Mouse (Mus musculus): Measurements from ENCODE around the gene Bahcc1. TPM values are rescaled to one million over a fixed set of nuclear protein-coding genes. Genes with fewer than 3 reads are reported as not detected.

Bahcc1 gene
- polyA plus RNA-seq, 2 experiments = 0.75 to 1.6 TPM

- Histone ChIP-seq H3K27ac (no peak overlapping the region), H3K4me2 (ENCODE audit: low read depth) (no peak overlapping the region), H3K4me1 (replicated peaks; ENCODE audit: control insufficient read depth in 2 of 2, insufficient read depth in 2 of 2, low read length in 1 of 2) (0 out of 4 replicates have a peak, but pooled peaks cover 0 to 4% of the 10 kb centered on the region in 2 experiments), H3K9me3 (ENCODE audit: control insufficient read depth, low read length) (no peaks in the 10 kb centered on the region), H3K4me3 (ENCODE audit: insufficient read depth in 1 of 2, low read depth in 2 of 2, low read length in 2 of 2) (no peak overlapping the region), H3K9ac (replicated peaks) (no peak overlapping the region), H3K36me3 (replicated peaks; ENCODE audit: control insufficient read depth, insufficient read depth, low read depth) (no peaks in the 10 kb centered on the region), H3K27me3 (ENCODE audit: control insufficient read depth, insufficient read depth, low read length) (no peaks in the 10 kb centered on the region)
- DNase-seq (ENCODE audit: low read depth in 3 of 3, low spot score in 3 of 3) (no peak), ATAC-seq (ENCODE audit: insufficient read depth) (no peak)
- TF ChIP-seq CTCF (IDR thresholded peaks at IDR 0.05; ENCODE audit: low read depth) = no peak
- TF ChIP-seq EP300 (IDR thresholded peaks at IDR 0.05; ENCODE audit: low read depth) = no peak
- 56% methylated on average over 12 of the region's 12 CpGs for WGBS (ENCODE audit: insufficient replicate concordance)
These were observed 20.3 kb downstream of the Bahcc1 start for GRCm38 (mm10) chr11:120252843-120253645.

GRCm38 (mm10) chr11:120253646-120254315, 21.0 kb downstream of the Bahcc1 start:
- no peak for ATAC-seq (ENCODE audit: insufficient read depth)
- H3K36me3 ChIP-seq (replicated peaks; ENCODE audit: control insufficient read depth, insufficient read depth, low read depth) = no peaks in the 10 kb centered on the region
- H3K4me3 ChIP-seq (ENCODE audit: insufficient read depth in 1 of 2, low read depth in 2 of 2, low read length in 2 of 2) = no peak overlapping the region
- TF ChIP-seq CTCF (IDR thresholded peaks at IDR 0.05; ENCODE audit: low read depth) = no peak
- DNase-seq (ENCODE audit: low read depth in 3 of 3, low spot score in 3 of 3) = no peak
- no peaks in the 10 kb centered on the region for H3K9me3 ChIP-seq (ENCODE audit: control insufficient read depth, low read length)
- 57% methylated on average over 13 of the region's 13 CpGs for WGBS (ENCODE audit: insufficient replicate concordance)
- H3K27me3 ChIP-seq (ENCODE audit: control insufficient read depth, insufficient read depth, low read length) = no peaks in the 10 kb centered on the region
- no peak overlapping the region for H3K27ac ChIP-seq
- H3K4me1 ChIP-seq (replicated peaks; ENCODE audit: control insufficient read depth in 2 of 2, insufficient read depth in 2 of 2, low read length in 1 of 2) = 0 out of 4 replicates have a peak, but pooled peaks cover 0 to 4% of the 10 kb centered on the region in 2 experiments
- no peak overlapping the region for H3K4me2 ChIP-seq (ENCODE audit: low read depth)
- H3K9ac ChIP-seq (replicated peaks) = no peak overlapping the region

GRCm38 (mm10) chr11:120254420-120254819, 21.7 kb downstream of the Bahcc1 start:
- Histone ChIP-seq H3K4me1 (replicated peaks; ENCODE audit: control insufficient read depth in 2 of 2, insufficient read depth in 2 of 2, low read length in 1 of 2) (0 out of 4 replicates have a peak, but pooled peaks cover 0 to 4% of the 10 kb centered on the region in 2 experiments), H3K9me3 (ENCODE audit: control insufficient read depth, low read length) (no peaks in the 10 kb centered on the region), H3K9ac (replicated peaks) (no peak overlapping the region), H3K27ac (no peak overlapping the region), H3K36me3 (replicated peaks; ENCODE audit: control insufficient read depth, insufficient read depth, low read depth) (no peaks in the 10 kb centered on the region), H3K4me3 (ENCODE audit: insufficient read depth in 1 of 2, low read depth in 2 of 2, low read length in 2 of 2) (no peak overlapping the region), H3K4me2 (ENCODE audit: low read depth) (no peak overlapping the region), H3K27me3 (ENCODE audit: control insufficient read depth, insufficient read depth, low read length) (no peaks in the 10 kb centered on the region)
- no peak for DNase-seq (ENCODE audit: low read depth in 3 of 3, low spot score in 3 of 3)
- 70% methylated on average over 11 of the region's 11 CpGs for WGBS (ENCODE audit: insufficient replicate concordance)
- no peak for ATAC-seq (ENCODE audit: insufficient read depth)
- TF ChIP-seq EP300 (IDR thresholded peaks at IDR 0.05; ENCODE audit: low read depth) (no peak), CTCF (IDR thresholded peaks at IDR 0.05; ENCODE audit: low read depth) (no peak)

GRCm38 (mm10) chr11:120255038-120255437, 22.3 kb downstream of the Bahcc1 start:
- H3K36me3 ChIP-seq (replicated peaks; ENCODE audit: control insufficient read depth, insufficient read depth, low read depth) = no peaks in the 10 kb centered on the region
- no peak overlapping the region for H3K4me2 ChIP-seq (ENCODE audit: low read depth)
- no peaks in the 10 kb centered on the region for H3K9me3 ChIP-seq (ENCODE audit: control insufficient read depth, low read length)
- 0 out of 4 replicates have a peak, but pooled peaks cover 0 to 4% of the 10 kb centered on the region in 2 experiments for H3K4me1 ChIP-seq (replicated peaks; ENCODE audit: control insufficient read depth in 2 of 2, insufficient read depth in 2 of 2, low read length in 1 of 2)
- 84% methylated on average over 6 of the region's 6 CpGs for WGBS (ENCODE audit: insufficient replicate concordance)
- no peak overlapping the region for H3K4me3 ChIP-seq (ENCODE audit: insufficient read depth in 1 of 2, low read depth in 2 of 2, low read length in 2 of 2)
- no peak for TF ChIP-seq EP300 (IDR thresholded peaks at IDR 0.05; ENCODE audit: low read depth)
- TF ChIP-seq CTCF (IDR thresholded peaks at IDR 0.05; ENCODE audit: low read depth) = no peak
- DNase-seq (ENCODE audit: low read depth in 3 of 3, low spot score in 3 of 3) = no peak
- H3K9ac ChIP-seq (replicated peaks) = no peak overlapping the region
- H3K27ac ChIP-seq = no peak overlapping the region
- H3K27me3 ChIP-seq (ENCODE audit: control insufficient read depth, insufficient read depth, low read length) = no peaks in the 10 kb centered on the region
- ATAC-seq (ENCODE audit: insufficient read depth) = no peak

GRCm38 (mm10) chr11:120255499-120255898, 22.8 kb downstream of the Bahcc1 start:
- TF ChIP-seq CTCF (IDR thresholded peaks at IDR 0.05; ENCODE audit: low read depth) (no peak), EP300 (IDR thresholded peaks at IDR 0.05; ENCODE audit: low read depth) (no peak)
- DNase-seq (ENCODE audit: low read depth in 3 of 3, low spot score in 3 of 3) (no peak), ATAC-seq (ENCODE audit: insufficient read depth) (no peak)
- H3K4me2 ChIP-seq (ENCODE audit: low read depth) = no peak overlapping the region
- 0 out of 4 replicates have a peak, but pooled peaks cover 0 to under 1% of the 10 kb centered on the region in 2 experiments for H3K4me1 ChIP-seq (replicated peaks; ENCODE audit: control insufficient read depth in 2 of 2, insufficient read depth in 2 of 2, low read length in 1 of 2)
- no peak overlapping the region for H3K4me3 ChIP-seq (ENCODE audit: insufficient read depth in 1 of 2, low read depth in 2 of 2, low read length in 2 of 2)
- WGBS (ENCODE audit: insufficient replicate concordance) = 57% methylated on average over 8 of the region's 8 CpGs
- no peaks in the 10 kb centered on the region for H3K36me3 ChIP-seq (replicated peaks; ENCODE audit: control insufficient read depth, insufficient read depth, low read depth)
- no peaks in the 10 kb centered on the region for H3K27me3 ChIP-seq (ENCODE audit: control insufficient read depth, insufficient read depth, low read length)
- no peak overlapping the region for H3K27ac ChIP-seq
- no peaks in the 10 kb centered on the region for H3K9me3 ChIP-seq (ENCODE audit: control insufficient read depth, low read length)
- H3K9ac ChIP-seq (replicated peaks) = no peak overlapping the region
